Comparison of ENCODE assay signal across 9 mouse cellular contexts in genomic region chr17:29237772-29238420, GRCm38 (mm10). TPM values are rescaled to one million over a fixed set of nuclear protein-coding genes. Genes with fewer than 3 reads are reported as not detected.
A peak's percentile ranks its signal among the peaks of the same experiment; 100 is the strongest.
DNase-seq lines count a peak whose midpoint lies in the region; ATAC-seq and TF ChIP-seq lines count a peak whose summit lies in the region.
"Had no signal": no experiment of that assay in that cellular context is flagged by ENCODE, and none has a peak within 500 bp of the region (broad histone marks: within the 10 kb centered on the region; RNA-seq: fewer than 3 reads in every experiment).

TSS of gene Cpne5 (minus strand) at chr17:29238167.

- H3K9me3 ChIP-seq in heart, embryonic 13.5 days: no peaks in the 10 kb centered on the region
- H3K9me3 ChIP-seq in G1E (replicated peaks): peaks cover 9% of the 10 kb centered on the region
- no peaks in the 10 kb centered on the region for H3K9me3 ChIP-seq in forebrain, embryonic 14.5 days (replicated peaks; ENCODE audit: control insufficient read depth, low read length)
- H3K9me3 ChIP-seq in midbrain, embryonic 16.5 days (replicated peaks; ENCODE audit: control insufficient read depth, low read length, poor library complexity, severe bottlenecking): no peaks in the 10 kb centered on the region

- H3K4me1 ChIP-seq in heart, embryonic 13.5 days: peaks cover 37% of the 10 kb centered on the region
- no peaks in the 10 kb centered on the region for H3K4me1 ChIP-seq in G1E (ENCODE audit: insufficient read depth, low read depth, low read length)
- peaks cover 9% of the 10 kb centered on the region; the same call in 1 of the 2 replicates for H3K4me1 ChIP-seq in forebrain, embryonic 14.5 days (ENCODE audit: control insufficient read depth, insufficient read depth, low read length)
- H3K4me1 ChIP-seq in midbrain, embryonic 16.5 days (ENCODE audit: control insufficient read depth, insufficient read depth, low read length): peaks cover 21% of the 10 kb centered on the region

- DNase-seq in heart, adult 11 months: no peak
- no peak for DNase-seq in G1E (ENCODE audit: low spot score)
- DNase-seq in forebrain, embryonic 14.5 days (ENCODE audit: low spot score): peak; percentile 41
- DNase-seq in left cerebral cortex, adult 8-10 months (ENCODE audit: low spot score in 2 of 2): peak in 1 of 2 experiments; percentile 65
- no peak for DNase-seq in spleen, adult 12 weeks (ENCODE audit: low spot score)
- DNase-seq in gastrocnemius, adult 8-10 months (ENCODE audit: low spot score in 2 of 2): no peak

- H3K9ac ChIP-seq in heart, embryonic 13.5 days: peak within 1 kb of the TSS; percentile 83
- H3K9ac ChIP-seq in forebrain, embryonic 14.5 days (ENCODE audit: low read length): peak within 1 kb of the TSS; percentile 74
- peak within 1 kb of the TSS; percentile 82 for H3K9ac ChIP-seq in midbrain, embryonic 16.5 days (ENCODE audit: low read depth, low read length)

- H3K4me3 ChIP-seq in heart, embryonic 13.5 days: peak within 1 kb of the TSS; percentile 69
- H3K4me3 ChIP-seq in G1E (ENCODE audit: low read depth, low read length): 0 out of 2 replicates have a peak within 1 kb of the TSS, but pooled peaks have one; percentile 17
- peak within 1 kb of the TSS; percentile 58 for H3K4me3 ChIP-seq in forebrain, embryonic 14.5 days (ENCODE audit: low read depth, low read length)
- peak within 1 kb of the TSS; percentile 74 for H3K4me3 ChIP-seq in midbrain, embryonic 16.5 days (ENCODE audit: low read depth, low read length)

- no peaks in the 10 kb centered on the region for H3K36me3 ChIP-seq in heart, embryonic 13.5 days
- no peaks in the 10 kb centered on the region for H3K36me3 ChIP-seq in G1E (replicated peaks)
- no peaks in the 10 kb centered on the region for H3K36me3 ChIP-seq in forebrain, embryonic 14.5 days (ENCODE audit: control insufficient read depth, insufficient read depth, low read length)
- H3K36me3 ChIP-seq in midbrain, embryonic 16.5 days (ENCODE audit: control insufficient read depth, insufficient read depth, low read length): no peaks in the 10 kb centered on the region

- H3K27me3 ChIP-seq in heart, embryonic 13.5 days (replicated peaks): peaks cover 79% of the 10 kb centered on the region
- H3K27me3 ChIP-seq in G1E (ENCODE audit: insufficient read depth, low read length): peaks cover 86% of the 10 kb centered on the region
- 0 out of 2 replicates have a peak, but pooled peaks cover 9% of the 10 kb centered on the region for H3K27me3 ChIP-seq in forebrain, embryonic 14.5 days (replicated peaks; ENCODE audit: control insufficient read depth, insufficient read depth, low read length)
- peaks cover 5% of the 10 kb centered on the region; the same call in 1 of the 2 replicates for H3K27me3 ChIP-seq in midbrain, embryonic 16.5 days (ENCODE audit: control insufficient read depth, insufficient read depth, low read depth, low read length)

- H3K27ac ChIP-seq in heart, embryonic 13.5 days (replicated peaks): peak within 1 kb of the TSS; percentile 41
- H3K27ac ChIP-seq in forebrain, embryonic 14.5 days (ENCODE audit: low read depth, low read length): 0 out of 2 replicates have a peak within 1 kb of the TSS, but pooled peaks have one; percentile 9
- peak within 1 kb of the TSS; percentile 64 for H3K27ac ChIP-seq in midbrain, embryonic 16.5 days (ENCODE audit: low read length)
- H3K27ac ChIP-seq: macrophage had no signal

- under 1% methylated on average over 39 of the region's 73 CpGs for WGBS in heart, embryonic 13.5 days
- WGBS in forebrain, embryonic 14.5 days: under 1% methylated on average over 49 of the region's 73 CpGs
- under 1% methylated on average over 37 of the region's 73 CpGs for WGBS in midbrain, embryonic 16.5 days

- TF ChIP-seq CTCF in G1E (IDR thresholded peaks at IDR 0.05; ENCODE audit: low read depth, low read length): no peak

- peak within 1 kb of the TSS; percentile 99 for H3K4me2 ChIP-seq in heart, embryonic 13.5 days
- H3K4me2 ChIP-seq in forebrain, embryonic 14.5 days (ENCODE audit: low read length): peak within 1 kb of the TSS; percentile 99
- H3K4me2 ChIP-seq in midbrain, embryonic 16.5 days (ENCODE audit: low read length): peak within 1 kb of the TSS; percentile 98

- peak; percentile 15; the same call in 1 of the 2 replicates for ATAC-seq in heart, embryonic 13.5 days (ENCODE audit: extremely low read depth, insufficient number of reproducible peaks, low FRiP score, low TSS enrichment)
- no peak for ATAC-seq in G1E (ENCODE audit: extremely low read depth, insufficient number of reproducible peaks, low FRiP score, poor library complexity, severe bottlenecking)
- ATAC-seq in forebrain, embryonic 14.5 days: peak; percentile 66
- ATAC-seq in midbrain, embryonic 16.5 days: peak; percentile 73

RNA-seq across cellular contexts. Expression of gene Cpne5, which starts in this region (rescaled TPM):
- polyA plus RNA-seq in heart, embryonic 13.5 days (2015; fragmentation: Nextera tagmentation; extraction: Ambion mirVana): 17.4 and 21.0 TPM in 2 replicates
- 1.2 and 2.1 TPM in 2 replicates for total RNA-seq in G1E (2014; fragmentation: Nextera tagmentation)
- 0.64 and 0.71 TPM in 2 replicates for total RNA-seq in G1E (2017)
- polyA plus RNA-seq in G1E (2012): 21.0 and 25.0 TPM in 2 replicates
- polyA plus RNA-seq in forebrain, embryonic 14.5 days (2014; fragmentation: Nextera tagmentation; extraction: Ambion mirVana): 17.2 and 17.4 TPM in 2 replicates
- 100 to 1,000 TPM; 167 to 193 (median 174) TPM for total RNA-seq in left cerebral cortex, adult 8-10 months (2022)
- polyA plus RNA-seq in midbrain, embryonic 16.5 days (2015; fragmentation: Nextera tagmentation; extraction: Ambion mirVana): 43.6 and 55.8 TPM in 2 replicates
- total RNA-seq in gastrocnemius, adult 8-10 months (2022): not detected
- polyA plus RNA-seq: macrophage had no signal

Comparison
In these comparisons a context has a peak if more than half of its experiments do, and no peak if none do; other contexts are left out.
1. RNA of gene Cpne5 (total RNA-seq): 167 to 193 TPM in left cerebral cortex, adult 8-10 months; 0.64 to 2.1 TPM in G1E and not detected in gastrocnemius, adult 8-10 months; every median in the first group is over 10 times any median in the second.
2. H3K27ac ChIP-seq: peak in every context shown above with its lines; median percentile 64 in midbrain, embryonic 16.5 days; 41 in heart, embryonic 13.5 days; 9 in forebrain, embryonic 14.5 days.
3. H3K4me3 ChIP-seq: peak in every context shown above with its lines; median percentile 74 in midbrain, embryonic 16.5 days; 69 in heart, embryonic 13.5 days; 58 in forebrain, embryonic 14.5 days; 17 in G1E.
4. Peak in every context shown above with its lines, with median percentiles within 50 percentile points of each other: H3K4me2 ChIP-seq and H3K9ac ChIP-seq.